Mouse (Mus musculus) cerebellum, postnatal 36 days (tissue): Measurements from ENCODE around the gene Pla2g6.

Source experiments
- DNase-seq, 2 experiments: peaks; one replicate each; pipeline ENCODE4 v3.0.0; 2021 to 2022; ENCODE audit warnings: mixed read lengths in 2 of 2

The Pla2g6 gene

GRCm38 (mm10) chr15:79328058-79328938 is at the start of gene Pla2g6:
Pla2g6 (minus strand) TSS chr15:79328390.
- peak; percentile 95 to 98 for DNase-seq

- no peak for DNase-seq
These were observed 49.5 kb upstream of the Pla2g6 start for GRCm38 (mm10) chr15:79377681-79378080.

GRCm38 (mm10) chr15:79374760-79375159 is 46.6 kb upstream of the Pla2g6 start:
- no peak for DNase-seq

- no peak for DNase-seq
These were observed 42.2 kb upstream of the Pla2g6 start for GRCm38 (mm10) chr15:79370281-79370843.

GRCm38 (mm10) chr15:79369452-79370280 is 41.5 kb upstream of the Pla2g6 start:
- DNase-seq: no peak

GRCm38 (mm10) chr15:79368861-79369440 is 40.8 kb upstream of the Pla2g6 start:
- DNase-seq: no peak

- DNase-seq: no peak
These were observed 40.2 kb upstream of the Pla2g6 start for GRCm38 (mm10) chr15:79368313-79368811.

- no peak for DNase-seq
These were observed 38.2 kb upstream of the Pla2g6 start for GRCm38 (mm10) chr15:79366402-79366801.

GRCm38 (mm10) chr15:79365068-79365467 is 36.9 kb upstream of the Pla2g6 start:
- no peak for DNase-seq

- DNase-seq: no peak
These were observed 35.9 kb upstream of the Pla2g6 start for GRCm38 (mm10) chr15:79364120-79364519.

- DNase-seq: no peak
These were observed 32.8 kb upstream of the Pla2g6 start for GRCm38 (mm10) chr15:79361023-79361422.

- no peak for DNase-seq
These were observed 32.2 kb upstream of the Pla2g6 start for GRCm38 (mm10) chr15:79360371-79360770.

GRCm38 (mm10) chr15:79359954-79360353 is 31.8 kb upstream of the Pla2g6 start:
- DNase-seq: no peak

GRCm38 (mm10) chr15:79357974-79358690 is 29.9 kb upstream of the Pla2g6 start:
- no peak for DNase-seq

GRCm38 (mm10) chr15:79357036-79357911 is 29.1 kb upstream of the Pla2g6 start:
- DNase-seq: peak in 1 of 2 experiments; percentile 22

GRCm38 (mm10) chr15:79356481-79356880 is 28.3 kb upstream of the Pla2g6 start:
- no peak for DNase-seq

- no peak for DNase-seq
These were observed 26.4 kb upstream of the Pla2g6 start for GRCm38 (mm10) chr15:79354619-79355018.

- no peak for DNase-seq
These were observed 25.6 kb upstream of the Pla2g6 start for GRCm38 (mm10) chr15:79353690-79354305.

GRCm38 (mm10) chr15:79352479-79352878 is 24.3 kb upstream of the Pla2g6 start:
- no peak for DNase-seq

GRCm38 (mm10) chr15:79351331-79351767 is 23.2 kb upstream of the Pla2g6 start:
- DNase-seq: no peak
